Mouse (Mus musculus) T-helper 1 cell (primary cell): ENCODE measurements around the gene Olfr71.

Experiments used
- in situ Hi-C: fragments of 300-600 bp; cut with MboI, MseI; formaldehyde crosslinking; loops from one replicate; pipeline ENCODE4 v1.15.1; 2025; ENCODE audit warnings: high pct_unique_total_duplicates

Gene Olfr71

GRCm38 (mm10) chr4:43713652-43714219, 3.7 kb upstream of the Olfr71 start:
- in situ Hi-C loops, result no loop called here

- in situ Hi-C loops, result no loop called here
Measured at GRCm38 (mm10) chr4:43711821-43712220, 1.8 kb upstream of the Olfr71 start.

GRCm38 (mm10) chr4:43705991-43706390, 4.1 kb downstream of the Olfr71 start:
- in situ Hi-C loops, result no loop called here

GRCm38 (mm10) chr4:43703851-43704250, 6.2 kb downstream of the Olfr71 start:
- in situ Hi-C loops, result no loop called here

- in situ Hi-C loops, result no loop called here
Measured at GRCm38 (mm10) chr4:43703439-43703838, 6.6 kb downstream of the Olfr71 start.

- in situ Hi-C loops, result no loop called here
Measured at GRCm38 (mm10) chr4:43700707-43701106, 9.3 kb downstream of the Olfr71 start, which contains the start of gene Olfr70. Gene Olfr70 (minus strand): TSS chr4:43700807.

- in situ Hi-C loops, result no loop called here
Measured at GRCm38 (mm10) chr4:43696561-43696960, 13.5 kb downstream of the Olfr71 start.

- in situ Hi-C loops, result no loop called here
Measured at GRCm38 (mm10) chr4:43695249-43695671, 14.8 kb downstream of the Olfr71 start.

GRCm38 (mm10) chr4:43694439-43695248, 15.4 kb downstream of the Olfr71 start:
- in situ Hi-C loops, result no loop called here

- in situ Hi-C loops, result no loop called here
Measured at GRCm38 (mm10) chr4:43693806-43694241, 16.2 kb downstream of the Olfr71 start.

- in situ Hi-C loops, result no loop called here
Measured at GRCm38 (mm10) chr4:43691026-43691425, 19.0 kb downstream of the Olfr71 start.

- in situ Hi-C loops, result no loop called here
Measured at GRCm38 (mm10) chr4:43690021-43690420, 20.0 kb downstream of the Olfr71 start.

GRCm38 (mm10) chr4:43679416-43680043, 30.5 kb downstream of the Olfr71 start:
- in situ Hi-C loops, result no loop called here

GRCm38 (mm10) chr4:43678541-43678940, 31.5 kb downstream of the Olfr71 start:
- in situ Hi-C loops, result no loop called here

GRCm38 (mm10) chr4:43675608-43676007, 34.4 kb downstream of the Olfr71 start:
- in situ Hi-C loops, result no loop called here

- in situ Hi-C loops, result no loop called here
Measured at GRCm38 (mm10) chr4:43674974-43675373, 35.1 kb downstream of the Olfr71 start.

- in situ Hi-C loops, result no loop called here
Measured at GRCm38 (mm10) chr4:43673703-43674102, 36.4 kb downstream of the Olfr71 start.

GRCm38 (mm10) chr4:43672070-43672469, 38.0 kb downstream of the Olfr71 start:
- in situ Hi-C loops, result no loop called here

GRCm38 (mm10) chr4:43669428-43669794, 40.6 kb downstream of the Olfr71 start:
- in situ Hi-C loops, result no loop called here

- in situ Hi-C loops, result no loop called here
Measured at GRCm38 (mm10) chr4:43668782-43669427, 41.1 kb downstream of the Olfr71 start, which contains the start of the genes Tmem8b and Fam221b. Gene Tmem8b (plus strand): TSS chr4:43668971. Gene Fam221b (minus strand): TSS chr4:43669145.

- in situ Hi-C loops, result no loop called here
Measured at GRCm38 (mm10) chr4:43666412-43666811, 43.6 kb downstream of the Olfr71 start.

GRCm38 (mm10) chr4:43657146-43657545, 52.9 kb downstream of the Olfr71 start:
- in situ Hi-C loops, result no loop called here
